Mouse (Mus musculus): ENCODE data around the gene Pcf11.

- no peak for TF ChIP-seq ZC3H11A (IDR thresholded peaks at IDR 0.05; ENCODE audit: borderline replicate concordance, low read depth, low read length)
- TF ChIP-seq CHD2 (IDR thresholded peaks at IDR 0.05; ENCODE audit: low read depth, low read length), result no peak
- TF ChIP-seq HCFC1 (IDR thresholded peaks at IDR 0.05; ENCODE audit: borderline replicate concordance, insufficient read depth, low read length), result no peak
- no peak for TF ChIP-seq ZNF384 (IDR thresholded peaks at IDR 0.05; ENCODE audit: low read depth, low read length)
- TF ChIP-seq MAFK (IDR thresholded peaks at IDR 0.05; ENCODE audit: insufficient read depth, low read depth, low read length), result no peak
Observed at GRCm38 (mm10) chr7:92698770-92699169, 29.0 kb upstream of the Pcf11 start.
